Mouse (Mus musculus) gastrocnemius, postnatal 36 days (tissue): Measurements from ENCODE around the gene Tcf23. TPM values are rescaled to one million over a fixed set of nuclear protein-coding genes. Genes with fewer than 3 reads are reported as not detected.

Source experiments
- DNase-seq, 2 experiments: peaks; one replicate each; pipeline ENCODE4 v3.0.0; 2022
- intact Hi-C: fragments of 180-260 bp; cut with DNase I; formaldehyde crosslinking; loops from one replicate; pipeline ENCODE4 v1.15.1; 2025
- total RNA-seq, 2 experiments: library from RNA; stranded (reverse); gene quantifications; 2 replicates each; pipeline ENCODE4 v1.2.3; 2021

Tcf23 gene
- total RNA-seq, 2 experiments from 2014 or later = 0.15 to 0.32 TPM

- DNase-seq = no peak
Measured at GRCm38 (mm10) chr5:30948620-30949019, 19.8 kb upstream of the Tcf23 start.

GRCm38 (mm10) chr5:30949654-30950326 is 18.7 kb upstream of the Tcf23 start:
- peak; percentile 86 to 87 for DNase-seq
- intact Hi-C loops = no loop called here

More at GRCm38 (mm10) chr5:30948620-30949019, 19.8 kb upstream of the Tcf23 start:
- intact Hi-C loops = no loop called here

- intact Hi-C loops = no loop called here
Measured at GRCm38 (mm10) chr5:30950451-30950850, 18.0 kb upstream of the Tcf23 start.

GRCm38 (mm10) chr5:30950922-30951321 is 17.5 kb upstream of the Tcf23 start:
- intact Hi-C loops = no loop called here
- no peak for DNase-seq

More at GRCm38 (mm10) chr5:30950451-30950850, 18.0 kb upstream of the Tcf23 start:
- DNase-seq = no peak

GRCm38 (mm10) chr5:30951706-30952105 is 16.8 kb upstream of the Tcf23 start:
- intact Hi-C loops = no loop called here
- no peak for DNase-seq

GRCm38 (mm10) chr5:30952551-30952950 is 15.9 kb upstream of the Tcf23 start:
- intact Hi-C loops = no loop called here
- no peak for DNase-seq

- intact Hi-C loops = no loop called here
- DNase-seq = no peak
Measured at GRCm38 (mm10) chr5:30954065-30954464, 14.4 kb upstream of the Tcf23 start.

- intact Hi-C loops = no loop called here
- DNase-seq = no peak
Measured at GRCm38 (mm10) chr5:30954556-30954955, 13.9 kb upstream of the Tcf23 start.

- DNase-seq = no peak
- intact Hi-C loops = no loop called here
Measured at GRCm38 (mm10) chr5:30955751-30956150, 12.7 kb upstream of the Tcf23 start.

GRCm38 (mm10) chr5:30957891-30958290 is 10.6 kb upstream of the Tcf23 start:
- no peak for DNase-seq
- intact Hi-C loops = no loop called here

- intact Hi-C loops = no loop called here
- DNase-seq = no peak
Measured at GRCm38 (mm10) chr5:30959198-30959854, 9.1 kb upstream of the Tcf23 start.

- intact Hi-C loops = no loop called here
- DNase-seq = peak; percentile 98 to 99
Measured at GRCm38 (mm10) chr5:30959966-30960501, 8.4 kb upstream of the Tcf23 start, which contains the start of gene Preb. Gene Preb, minus strand, starts transcription at chr5:30960361.

- DNase-seq = no peak
- intact Hi-C loops = no loop called here
Measured at GRCm38 (mm10) chr5:30960814-30961213, 7.6 kb upstream of the Tcf23 start.

GRCm38 (mm10) chr5:30961545-30962505 is 6.6 kb upstream of the Tcf23 start:
- DNase-seq = no peak
- intact Hi-C loops = no loop called here

- intact Hi-C loops = no loop called here
- no peak for DNase-seq
Measured at GRCm38 (mm10) chr5:30963916-30964315, 4.5 kb upstream of the Tcf23 start.

GRCm38 (mm10) chr5:30966189-30966588 is 2.3 kb upstream of the Tcf23 start:
- DNase-seq = no peak
- intact Hi-C loops = no loop called here

- no peak for DNase-seq
- intact Hi-C loops = no loop called here
Measured at GRCm38 (mm10) chr5:30969440-30969839, 978 bp downstream of the Tcf23 start.

- intact Hi-C loops = no loop called here
- peak; percentile 65 to 73 for DNase-seq
Measured at GRCm38 (mm10) chr5:30974870-30975656, 6.6 kb downstream of the Tcf23 start.

GRCm38 (mm10) chr5:30982357-30982756 is 13.9 kb downstream of the Tcf23 start:
- intact Hi-C loops = no loop called here
- no peak for DNase-seq
